Mouse (Mus musculus): Measurements from ENCODE around the gene Tbc1d24. TPM values are rescaled to one million over a fixed set of nuclear protein-coding genes. Genes with fewer than 3 reads are reported as not detected.

The Tbc1d24 gene
- polyA plus RNA-seq, 1 experiment: 14.4 TPM

DNA sequence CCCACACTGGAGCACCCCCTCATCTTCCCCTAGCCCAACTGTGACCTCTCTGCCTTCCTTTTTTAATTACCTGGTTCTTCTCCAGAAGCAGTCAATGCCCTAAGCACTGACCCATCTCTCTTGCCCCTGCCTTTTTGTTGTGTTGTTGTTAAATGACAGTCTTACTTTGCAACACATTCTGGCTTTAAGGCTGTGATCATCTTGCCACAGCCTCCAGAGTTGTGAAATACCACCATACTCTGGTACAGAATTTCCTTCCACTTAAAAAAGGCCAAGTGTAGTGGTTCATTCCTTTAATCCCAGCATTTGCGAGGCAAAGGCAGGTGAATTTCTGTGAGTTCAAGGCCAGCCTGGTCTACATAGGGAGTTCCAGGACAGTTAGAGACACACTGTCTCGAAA is 14.4 kb downstream of the Tbc1d24 start:
- Histone ChIP-seq H3K4me1 (ENCODE audit: control insufficient read depth, insufficient read depth, low read length) (peaks cover 5% of the 10 kb centered on the region), H3K4me3 (ENCODE audit: low read depth, low read length) (no peak overlapping the region), H3K27ac (ENCODE audit: insufficient read depth, low read length) (no peak overlapping the region), H3K9me3 (replicated peaks; ENCODE audit: control insufficient read depth, insufficient read depth, low read length, poor library complexity, severe bottlenecking) (no peaks in the 10 kb centered on the region), H3K36me3 (ENCODE audit: control insufficient read depth, insufficient read depth, low read length, poor library complexity, severe bottlenecking) (no peaks in the 10 kb centered on the region), H3K27me3 (ENCODE audit: control insufficient read depth, insufficient read depth, low read length, poor library complexity, severe bottlenecking) (no peaks in the 10 kb centered on the region), H3K9ac (ENCODE audit: low read depth, poor library complexity, severe bottlenecking) (no peak overlapping the region)
- TF ChIP-seq EP300 (IDR thresholded peaks at IDR 0.05; ENCODE audit: insufficient read depth, low read depth, low read length): no peak
- no peak for TF ChIP-seq CTCF (IDR thresholded peaks at IDR 0.05; ENCODE audit: low read depth, low read length)
- TF ChIP-seq POLR2A (IDR thresholded peaks at IDR 0.05; ENCODE audit: insufficient read depth, low read length): no peak

DNA sequence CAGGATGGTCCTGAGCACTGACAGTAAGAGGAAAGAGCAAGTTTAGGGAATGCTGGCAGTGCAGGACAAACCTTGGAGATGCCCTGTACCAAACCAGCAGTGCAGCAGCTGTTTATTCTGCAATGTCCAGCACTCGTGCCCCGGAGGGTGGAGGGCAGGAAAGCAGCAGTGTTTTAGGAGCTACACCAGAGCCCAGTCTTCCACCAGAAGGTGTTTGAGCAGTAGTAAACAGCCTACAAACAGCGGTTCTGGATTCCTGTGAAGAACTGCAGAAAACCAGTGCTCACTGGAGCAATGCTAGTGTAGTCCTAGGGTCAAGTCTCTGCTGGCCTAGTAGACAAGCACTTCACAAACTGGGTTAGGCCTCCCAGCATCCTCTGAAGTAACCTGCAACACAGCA is 31.1 kb downstream of the Tbc1d24 start:
- Histone ChIP-seq H3K36me3 (ENCODE audit: control insufficient read depth, insufficient read depth, low read length, poor library complexity, severe bottlenecking) (no peaks in the 10 kb centered on the region), H3K4me3 (ENCODE audit: low read depth, low read length) (no peak overlapping the region), H3K4me1 (ENCODE audit: control insufficient read depth, insufficient read depth, low read length) (peaks cover 1% of the 10 kb centered on the region), H3K27me3 (ENCODE audit: control insufficient read depth, insufficient read depth, low read length, poor library complexity, severe bottlenecking) (no peaks in the 10 kb centered on the region), H3K9ac (ENCODE audit: low read depth, poor library complexity, severe bottlenecking) (no peak overlapping the region), H3K9me3 (replicated peaks; ENCODE audit: control insufficient read depth, insufficient read depth, low read length, poor library complexity, severe bottlenecking) (no peaks in the 10 kb centered on the region), H3K27ac (ENCODE audit: insufficient read depth, low read length) (no peak overlapping the region)
- TF ChIP-seq POLR2A (IDR thresholded peaks at IDR 0.05; ENCODE audit: insufficient read depth, low read length): no peak
- TF ChIP-seq CTCF (IDR thresholded peaks at IDR 0.05; ENCODE audit: low read depth, low read length): no peak
- TF ChIP-seq EP300 (IDR thresholded peaks at IDR 0.05; ENCODE audit: insufficient read depth, low read depth, low read length): no peak

GRCm38 (mm10) chr17:24173423-24173822 is 31.9 kb downstream of the Tbc1d24 start:
- no peak for TF ChIP-seq POLR2A (IDR thresholded peaks at IDR 0.05; ENCODE audit: insufficient read depth, low read length)
- peak; percentile 42 for TF ChIP-seq CTCF (IDR thresholded peaks at IDR 0.05; ENCODE audit: low read depth, low read length)
- peaks cover 1% of the 10 kb centered on the region for H3K4me1 ChIP-seq (ENCODE audit: control insufficient read depth, insufficient read depth, low read length)
- H3K9me3 ChIP-seq (replicated peaks; ENCODE audit: control insufficient read depth, insufficient read depth, low read length, poor library complexity, severe bottlenecking): no peaks in the 10 kb centered on the region
- H3K9ac ChIP-seq (ENCODE audit: low read depth, poor library complexity, severe bottlenecking): no peak overlapping the region
- H3K36me3 ChIP-seq (ENCODE audit: control insufficient read depth, insufficient read depth, low read length, poor library complexity, severe bottlenecking): no peaks in the 10 kb centered on the region
- no peak overlapping the region for H3K27ac ChIP-seq (ENCODE audit: insufficient read depth, low read length)
- no peak overlapping the region for H3K4me3 ChIP-seq (ENCODE audit: low read depth, low read length)
- H3K27me3 ChIP-seq (ENCODE audit: control insufficient read depth, insufficient read depth, low read length, poor library complexity, severe bottlenecking): no peaks in the 10 kb centered on the region

DNA sequence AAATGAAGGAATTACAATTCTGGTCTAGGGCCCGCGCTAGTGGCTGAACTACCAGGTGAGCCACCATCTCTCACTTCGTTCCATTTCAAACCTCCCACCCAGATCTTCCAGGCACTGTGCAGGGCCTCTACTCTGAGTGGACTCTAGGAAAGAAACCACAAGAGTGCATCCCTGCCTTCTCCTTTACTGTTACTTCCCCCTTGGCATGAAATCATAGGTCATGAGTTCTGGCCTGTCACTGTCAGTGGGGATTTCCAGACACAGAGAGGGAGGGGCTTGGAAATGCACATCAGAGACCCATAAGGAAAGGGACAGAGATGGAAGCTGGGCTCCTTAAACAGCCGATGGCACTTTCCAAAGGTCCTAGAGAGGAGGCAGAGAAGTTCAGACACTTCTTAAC is 33.6 kb downstream of the Tbc1d24 start:
- no peak for TF ChIP-seq POLR2A (IDR thresholded peaks at IDR 0.05; ENCODE audit: insufficient read depth, low read length)
- TF ChIP-seq CTCF (IDR thresholded peaks at IDR 0.05; ENCODE audit: low read depth, low read length): no peak
- no peak for TF ChIP-seq EP300 (IDR thresholded peaks at IDR 0.05; ENCODE audit: insufficient read depth, low read depth, low read length)

DNA sequence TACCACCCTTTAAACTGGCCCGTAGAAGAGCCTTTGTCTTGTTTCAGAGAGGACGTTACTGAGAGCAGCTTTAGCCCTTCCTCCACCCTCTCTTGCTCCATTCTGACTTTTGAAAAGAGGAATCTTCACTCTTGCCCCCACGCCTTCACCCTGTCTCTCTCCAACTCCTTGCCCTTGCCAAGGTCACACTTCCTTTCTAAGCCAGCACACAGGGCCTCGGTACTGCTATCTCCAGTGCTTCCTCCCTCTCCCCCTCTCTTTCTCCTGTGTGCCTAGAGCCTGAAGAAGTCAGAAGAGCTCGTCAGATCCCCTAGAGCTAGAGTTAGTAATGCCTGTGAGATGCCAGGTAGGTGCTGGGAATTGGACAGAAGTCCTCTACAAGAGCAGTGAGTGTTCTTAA is 34.6 kb downstream of the Tbc1d24 start:
- Histone ChIP-seq H3K9me3 (replicated peaks; ENCODE audit: control insufficient read depth, insufficient read depth, low read length, poor library complexity, severe bottlenecking) (no peaks in the 10 kb centered on the region), H3K36me3 (ENCODE audit: control insufficient read depth, insufficient read depth, low read length, poor library complexity, severe bottlenecking) (peaks cover 13% of the 10 kb centered on the region), H3K4me3 (ENCODE audit: low read depth, low read length) (no peak overlapping the region), H3K27me3 (ENCODE audit: control insufficient read depth, insufficient read depth, low read length, poor library complexity, severe bottlenecking) (no peaks in the 10 kb centered on the region), H3K27ac (ENCODE audit: insufficient read depth, low read length) (no peak overlapping the region), H3K9ac (ENCODE audit: low read depth, poor library complexity, severe bottlenecking) (no peak overlapping the region), H3K4me1 (ENCODE audit: control insufficient read depth, insufficient read depth, low read length) (peaks cover 6% of the 10 kb centered on the region)
- TF ChIP-seq POLR2A (IDR thresholded peaks at IDR 0.05; ENCODE audit: insufficient read depth, low read length): no peak
- no peak for TF ChIP-seq EP300 (IDR thresholded peaks at IDR 0.05; ENCODE audit: insufficient read depth, low read depth, low read length)
- no peak for TF ChIP-seq CTCF (IDR thresholded peaks at IDR 0.05; ENCODE audit: low read depth, low read length)

More for the DNA sequence above, 33.6 kb downstream of the Tbc1d24 start:
- Histone ChIP-seq H3K9ac (ENCODE audit: low read depth, poor library complexity, severe bottlenecking) (no peak overlapping the region), H3K27ac (ENCODE audit: insufficient read depth, low read length) (no peak overlapping the region), H3K4me3 (ENCODE audit: low read depth, low read length) (no peak overlapping the region), H3K27me3 (ENCODE audit: control insufficient read depth, insufficient read depth, low read length, poor library complexity, severe bottlenecking) (no peaks in the 10 kb centered on the region), H3K9me3 (replicated peaks; ENCODE audit: control insufficient read depth, insufficient read depth, low read length, poor library complexity, severe bottlenecking) (no peaks in the 10 kb centered on the region), H3K36me3 (ENCODE audit: control insufficient read depth, insufficient read depth, low read length, poor library complexity, severe bottlenecking) (peaks cover 9% of the 10 kb centered on the region), H3K4me1 (ENCODE audit: control insufficient read depth, insufficient read depth, low read length) (peaks cover 6% of the 10 kb centered on the region)

DNA sequence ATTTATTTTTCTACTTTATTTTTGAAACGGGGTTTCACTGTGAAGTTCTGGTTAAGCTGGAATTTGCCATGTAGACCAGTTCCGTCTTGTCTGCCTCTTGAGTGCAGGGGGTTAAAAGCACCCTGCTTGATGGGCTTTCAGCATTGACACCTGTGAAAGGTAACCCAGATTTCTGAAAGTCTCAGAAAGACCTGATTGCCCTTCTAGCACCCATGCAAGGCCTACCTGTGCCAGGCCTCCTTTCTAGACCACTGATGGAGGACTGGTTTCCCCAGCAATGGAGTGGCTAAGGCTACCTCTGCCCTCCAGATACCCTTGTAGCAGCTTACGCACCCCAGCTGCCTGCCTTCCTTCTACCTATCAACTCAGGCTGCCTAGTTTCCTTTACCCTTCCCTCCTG is 35.2 kb downstream of the Tbc1d24 start:
- H3K9ac ChIP-seq (ENCODE audit: low read depth, poor library complexity, severe bottlenecking): peak overlapping the region; percentile 77
- peak overlapping the region; percentile 42; the same call in 1 of the 2 replicates for H3K27ac ChIP-seq (ENCODE audit: insufficient read depth, low read length)
- peaks cover 6% of the 10 kb centered on the region for H3K4me1 ChIP-seq (ENCODE audit: control insufficient read depth, insufficient read depth, low read length)
- H3K36me3 ChIP-seq (ENCODE audit: control insufficient read depth, insufficient read depth, low read length, poor library complexity, severe bottlenecking): peaks cover 13% of the 10 kb centered on the region
- peak overlapping the region; percentile 73 for H3K4me3 ChIP-seq (ENCODE audit: low read depth, low read length)
- no peaks in the 10 kb centered on the region for H3K9me3 ChIP-seq (replicated peaks; ENCODE audit: control insufficient read depth, insufficient read depth, low read length, poor library complexity, severe bottlenecking)
- TF ChIP-seq CTCF (IDR thresholded peaks at IDR 0.05; ENCODE audit: low read depth, low read length) (no peak), EP300 (IDR thresholded peaks at IDR 0.05; ENCODE audit: insufficient read depth, low read depth, low read length) (no peak), POLR2A (IDR thresholded peaks at IDR 0.05; ENCODE audit: insufficient read depth, low read length) (no peak)
- no peaks in the 10 kb centered on the region for H3K27me3 ChIP-seq (ENCODE audit: control insufficient read depth, insufficient read depth, low read length, poor library complexity, severe bottlenecking)
